Mouse (Mus musculus) T-helper 2 cell (primary cell): ENCODE data around the gene Tie1.

ENCODE experiments used
- in situ Hi-C: fragments of 300-600 bp; cut with MboI, MseI; formaldehyde crosslinking; loops from one replicate; pipeline ENCODE4 v1.15.1; 2025; ENCODE audit warnings: high pct_unique_total_duplicates

The Tie1 gene

DNA sequence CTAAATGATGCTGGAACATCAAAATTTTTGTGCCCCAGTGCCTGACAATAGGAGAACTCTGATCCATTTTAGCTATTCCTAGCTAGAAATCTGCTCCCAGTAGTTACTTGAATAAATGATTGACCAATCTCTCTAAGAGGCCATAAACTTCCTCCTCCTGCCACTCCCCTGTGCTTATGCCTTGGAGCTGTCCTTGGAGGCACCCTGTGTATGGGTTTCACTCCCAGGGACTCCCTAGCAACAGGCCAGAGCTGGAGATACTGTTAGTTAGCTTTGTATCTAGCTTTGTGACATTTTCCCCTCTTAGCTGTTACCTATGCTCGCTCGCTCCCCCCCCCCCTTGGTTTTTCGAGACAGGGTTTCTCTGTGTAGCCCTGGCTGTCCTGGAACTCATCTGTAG lies 68.5 kb downstream of the Tie1 start:
- in situ Hi-C loops: no loop called here
